Mouse (Mus musculus): ENCODE measurements around the gene Galk1.

- peak; percentile 66 for TF ChIP-seq CTCF (conservative IDR thresholded peaks at IDR 0.05; ENCODE audit: low read length)
- TF ChIP-seq NANOG (IDR thresholded peaks at IDR 0.05; ENCODE audit: borderline replicate concordance, low read length) = no peak
These were observed 11.3 kb upstream of the Galk1 start for GRCm38 (mm10) chr11:116023771-116024355.

Data from E14TG2a.4 (cell line).